8 mouse cellular contexts compared by ENCODE assay signal in the genomic region with DNA sequence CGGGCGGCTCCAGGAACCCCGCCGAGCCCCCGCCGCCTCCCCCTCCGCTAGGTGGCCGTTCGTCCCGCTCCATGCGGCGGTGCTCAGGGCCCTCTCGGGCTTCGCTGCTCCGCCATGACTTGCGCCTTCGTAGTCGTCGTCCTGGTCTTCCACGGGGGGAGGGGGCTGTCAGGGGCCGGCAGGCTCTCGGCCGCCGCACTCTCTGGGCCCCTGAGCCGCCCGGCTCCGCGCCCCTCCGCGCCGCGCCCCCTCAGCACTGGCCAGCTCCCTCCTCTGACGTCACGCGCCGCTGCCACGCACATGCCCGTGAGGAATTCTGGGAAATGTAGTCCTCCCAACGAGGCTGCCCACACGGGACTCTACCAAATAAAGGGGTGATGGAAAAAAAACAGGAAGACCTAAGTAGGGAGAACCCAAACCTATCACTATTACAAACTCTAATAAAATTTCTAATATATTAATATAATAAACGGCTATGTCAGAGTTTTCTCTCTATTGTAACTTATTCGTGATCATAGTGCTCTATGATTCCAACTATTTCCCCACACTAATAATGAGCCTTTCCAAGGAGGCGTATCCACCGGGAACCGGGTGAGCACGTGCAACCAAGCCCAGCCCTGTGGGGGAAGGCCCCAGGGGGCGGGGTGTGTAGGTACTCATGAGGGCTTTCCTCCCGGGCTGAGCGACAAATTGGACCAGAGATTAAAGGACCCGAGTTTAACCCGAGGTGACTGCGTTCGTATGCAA. TPM values are rescaled to one million over a fixed set of nuclear protein-coding genes. Genes with fewer than 3 reads are reported as not detected.
DNase-seq lines count a peak whose midpoint lies in the region; ATAC-seq and TF ChIP-seq lines count a peak whose summit lies in the region.

No protein-coding gene starts in this region.

- WGBS in hindbrain, postnatal 0 days: under 1% methylated on average over 47 of the region's 53 CpGs

- H3K27ac ChIP-seq in hindbrain, postnatal 0 days: 0 out of 2 replicates have a peak overlapping the region, but pooled peaks have one; percentile 32
- peak overlapping the region; percentile 87 for H3K27ac ChIP-seq in left cerebral cortex, adult 2 months

- H3K27me3 ChIP-seq in hindbrain, postnatal 0 days (ENCODE audit: insufficient read depth, low read length): no peaks in the 10 kb centered on the region

- no peaks in the 10 kb centered on the region for H3K36me3 ChIP-seq in hindbrain, postnatal 0 days (ENCODE audit: insufficient read depth, low read length)

- TF ChIP-seq CTCF in hindbrain, postnatal 0 days (IDR thresholded peaks at IDR 0.05; ENCODE audit: low read depth): no peak
- peak; percentile 19 for TF ChIP-seq CTCF in left cerebral cortex, adult 2 months (IDR thresholded peaks at IDR 0.05)

- H3K4me3 ChIP-seq in hindbrain, postnatal 0 days (ENCODE audit: low read length): peak overlapping the region; percentile 65
- peak overlapping the region; percentile 88 for H3K4me3 ChIP-seq in left cerebral cortex, adult 2 months

- H3K4me1 ChIP-seq in hindbrain, postnatal 0 days (ENCODE audit: insufficient read depth, low read length): no peaks in the 10 kb centered on the region

- ATAC-seq in hindbrain, postnatal 0 days: peak; percentile 96
- ATAC-seq in megakaryocyte, adult 5-6 weeks (ENCODE audit: poor library complexity, severe bottlenecking): peak; percentile 94

- H3K9ac ChIP-seq in hindbrain, postnatal 0 days (replicated peaks; ENCODE audit: low read length): peak overlapping the region; percentile 56

- peak overlapping the region; percentile 96 for H3K4me2 ChIP-seq in hindbrain, postnatal 0 days (ENCODE audit: low read depth, low read length)

- peak; percentile 89 for DNase-seq in WW6 (ENCODE audit: low read depth, low spot score)
- DNase-seq in cerebellum, postnatal 4 days (ENCODE audit: low spot score in 2 of 2): peak; percentile 80 to 88
- peak; percentile 94 for DNase-seq in gastrocnemius, adult 18-20 months (ENCODE audit: low spot score)
- peak; percentile 98 for DNase-seq in hindbrain, postnatal 0 days (ENCODE audit: low spot score)
- DNase-seq in left cerebral cortex, adult 2 months (ENCODE audit: extremely low spot score in 1 of 2, low spot score in 2 of 2): peak; percentile 90 to 93
- peak; percentile 93 to 96 for DNase-seq in right cerebral cortex, adult 2 months (ENCODE audit: low spot score in 2 of 2)
- peak; percentile 93 for DNase-seq in urinary bladder, postnatal 14 days (ENCODE audit: low spot score)

- intact Hi-C loops in left cerebral cortex, adult 2 months (cut with DNase I): no loop called here

- no peaks in the 10 kb centered on the region for H3K9me3 ChIP-seq in hindbrain, postnatal 0 days (ENCODE audit: low read length)

RNA-seq across cellular contexts. Expression of a gene that starts 1.2 kb away (rescaled TPM):
- total RNA-seq in gastrocnemius, adult 18-20 months (2021): 1 to 10 TPM; 3.5 to 4.1 TPM
- total RNA-seq in hindbrain, postnatal 0 days (2014; rRNA removed): 9.0 and 11.1 TPM in 2 replicates
- 1.6 and 1.8 TPM in 2 replicates for polyA plus RNA-seq in hindbrain, postnatal 0 days (2015; fragmentation: Nextera tagmentation; extraction: Ambion mirVana)
- total RNA-seq in left cerebral cortex, adult 2 months (2021): 10 to 100 TPM in 1 of 2 experiments, 1 to 10 TPM in 1; 9.3 to 10.4 TPM
- total RNA-seq in megakaryocyte, adult 5-6 weeks (2015): 0.34 and 0.51 TPM in 2 replicates
- 0.92 and 3.7 TPM in 2 replicates for total RNA-seq in megakaryocyte, adult 5-6 weeks (2017)

RNA-seq across cellular contexts. Expression of a gene that starts 5.5 kb away (rescaled TPM):
- 1 to 10 TPM; 3.3 to 5.3 TPM for total RNA-seq in gastrocnemius, adult 18-20 months (2021)
- 7.5 and 8.8 TPM in 2 replicates for total RNA-seq in hindbrain, postnatal 0 days (2014; rRNA removed)
- polyA plus RNA-seq in hindbrain, postnatal 0 days (2015; fragmentation: Nextera tagmentation; extraction: Ambion mirVana): 2.7 and 3.3 TPM in 2 replicates
- 1 to 10 TPM; 2.1 to 2.6 TPM for total RNA-seq in left cerebral cortex, adult 2 months (2021)
- total RNA-seq in megakaryocyte, adult 5-6 weeks (2015): 0.02 and 0.11 TPM in 2 replicates
- not detected in 2 replicates for total RNA-seq in megakaryocyte, adult 5-6 weeks (2017)

Comparison
In these comparisons a context has a peak if more than half of its experiments do, and no peak if none do; other contexts are left out.
1. Peak in every context shown above with its lines: DNase-seq, ATAC-seq, H3K4me3 ChIP-seq and H3K27ac ChIP-seq.